Mouse (Mus musculus) kidney, adult 2 months (tissue): ENCODE measurements around the gene Sema4d.

Experiments used
- CTCF ChIP-seq: fragments of 200-500 bp; conservative IDR thresholded peaks from 2 replicates; pipeline ENCODE4 v1.5.1; 2011; ENCODE audit warnings: low read depth, mild to moderate bottlenecking, control low read depth, low read length, moderate library complexity, mixed read lengths; ENCODE audit not compliant: insufficient read depth, insufficient read length
- POLR2A ChIP-seq: fragments of 200-500 bp; IDR thresholded peaks from one replicate; pipeline ENCODE4 v1.6.1; 2011; ENCODE audit warnings: low read depth, low read length, control low read depth

DNA sequence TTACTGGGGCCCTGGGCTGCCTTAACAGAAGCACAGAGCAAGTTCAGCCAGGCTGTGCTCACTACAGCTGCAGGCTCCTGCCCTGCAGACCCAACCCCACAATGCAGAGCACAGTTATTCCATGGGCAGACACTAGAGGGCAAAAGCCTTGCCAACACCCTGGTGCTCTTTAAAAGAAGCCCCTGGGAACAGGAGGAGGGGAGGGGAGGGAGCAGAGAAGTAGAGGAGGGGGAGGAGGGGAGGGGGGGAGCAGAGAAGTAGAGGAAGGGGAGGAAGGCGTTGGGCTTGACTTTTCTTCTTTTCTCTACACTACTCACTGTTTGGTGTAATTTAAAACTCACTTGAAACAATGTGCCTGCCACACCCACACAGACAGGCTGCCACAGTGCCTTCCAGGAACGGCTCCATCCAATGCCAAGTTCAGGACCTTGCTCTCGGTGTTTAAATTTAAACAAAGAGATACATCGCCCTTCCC lies 63.6 kb downstream of the Sema4d start:
- TF ChIP-seq CTCF (no peak; the same call in 1 of the 2 replicates), POLR2A (no peak)
